Mouse (Mus musculus): ENCODE results near the gene Rfc3. TPM values are rescaled to one million over a fixed set of nuclear protein-coding genes. Genes with fewer than 3 reads are reported as not detected.

The Rfc3 gene
- total and polyA plus RNA-seq, 3 experiments, result 105 to 211 (median 118) TPM

GRCm38 (mm10) chr5:151686606-151687525 lies 35.8 kb upstream of the Rfc3 start (continued):
- TF ChIP-seq ETS1 (IDR thresholded peaks at IDR 0.05; ENCODE audit: low read depth, low read length), result no peak
- TF ChIP-seq MEF2A (IDR thresholded peaks at IDR 0.05; ENCODE audit: extremely low read depth, insufficient replicate concordance, low read depth, low read length, poor library complexity, severe bottlenecking), result peak; percentile 5; the same call in 1 of the 2 replicates
- TF ChIP-seq ZC3H11A (IDR thresholded peaks at IDR 0.05; ENCODE audit: low read depth, low read length), result peak; percentile 87

- H3K27ac ChIP-seq (ENCODE audit: control insufficient read depth, low read depth, low read length), result no peak overlapping the region
- H3K9me3 ChIP-seq (replicated peaks; ENCODE audit: insufficient read depth, low read length), result no peaks in the 10 kb centered on the region
- H3K9ac ChIP-seq (ENCODE audit: control insufficient read depth, low read depth, low read length, poor library complexity, severe bottlenecking), result no peak overlapping the region
- TF ChIP-seq TBP (IDR thresholded peaks at IDR 0.05; ENCODE audit: low read depth, low read length), result no peak
- TF ChIP-seq NELFE (IDR thresholded peaks at IDR 0.05; ENCODE audit: low read depth, low read length), result no peak
- no peak for TF ChIP-seq ZKSCAN1 (IDR thresholded peaks at IDR 0.05; ENCODE audit: low read depth, low read length)
- TF ChIP-seq ZNF384 (IDR thresholded peaks at IDR 0.05; ENCODE audit: low read depth, low read length), result peak; percentile 56; the same call in 1 of the 2 replicates
- no peaks in the 10 kb centered on the region for H3K4me1 ChIP-seq (ENCODE audit: control insufficient read depth in 1 of 2, insufficient read depth in 2 of 2, low read length in 2 of 2)
- no peaks in the 10 kb centered on the region; a peak in 1 of 4 replicates for H3K27me3 ChIP-seq (ENCODE audit: control insufficient read depth in 1 of 2, insufficient read depth in 2 of 2, low read length in 2 of 2)
- no peak overlapping the region for H3K4me3 ChIP-seq (ENCODE audit: control insufficient read depth in 1 of 2, insufficient read depth in 1 of 2, low read depth in 2 of 2, low read length in 2 of 2)
- H3K36me3 ChIP-seq (ENCODE audit: control insufficient read depth in 1 of 2, insufficient read depth in 2 of 2, low read length in 2 of 2), result no peaks in the 10 kb centered on the region
- H3K79me2 ChIP-seq (ENCODE audit: control insufficient read depth, insufficient read depth, low read length, poor library complexity), result no peaks in the 10 kb centered on the region
- no peak for DNase-seq (ENCODE audit: low read depth, low spot score)
Measured at GRCm38 (mm10) chr5:151662207-151662606, 11.2 kb upstream of the Rfc3 start.

- Histone ChIP-seq H3K27me3 (ENCODE audit: control insufficient read depth in 1 of 2, insufficient read depth in 2 of 2, low read length in 2 of 2) (no peaks in the 10 kb centered on the region), H3K9ac (ENCODE audit: control insufficient read depth, low read depth, low read length, poor library complexity, severe bottlenecking) (peak overlapping the region; percentile 62), H3K36me3 (ENCODE audit: control insufficient read depth in 1 of 2, insufficient read depth in 2 of 2, low read length in 2 of 2) (peaks cover 6 to 17% of the 10 kb centered on the region in 2 experiments; a peak in 3 of 4 replicates), H3K4me3 (ENCODE audit: control insufficient read depth in 1 of 2, insufficient read depth in 1 of 2, low read depth in 2 of 2, low read length in 2 of 2) (peak overlapping the region in 1 of 2 experiments; percentile 26; a peak in 2 of 4 replicates), H3K79me2 (ENCODE audit: control insufficient read depth, insufficient read depth, low read length, poor library complexity) (peaks cover 8% of the 10 kb centered on the region), H3K27ac (ENCODE audit: control insufficient read depth, low read depth, low read length) (no peak overlapping the region), H3K4me1 (ENCODE audit: control insufficient read depth in 1 of 2, insufficient read depth in 2 of 2, low read length in 2 of 2) (no peaks in the 10 kb centered on the region; a peak in 1 of 4 replicates), H3K9me3 (replicated peaks; ENCODE audit: insufficient read depth, low read length) (no peaks in the 10 kb centered on the region)
- DNase-seq (ENCODE audit: low read depth, low spot score), result no peak
- TF ChIP-seq MAX (IDR thresholded peaks at IDR 0.05; ENCODE audit: low read length) (peak; percentile 55), SIN3A (IDR thresholded peaks at IDR 0.05; ENCODE audit: low read length) (no peak), GATA1 (IDR thresholded peaks at IDR 0.05; ENCODE audit: low read depth, low read length) (no peak), KAT2A (conservative IDR thresholded peaks at IDR 0.05; ENCODE audit: low read depth, low read length) (peak; percentile 20; the same call in 1 of the 2 replicates), MYC (IDR thresholded peaks at IDR 0.05; ENCODE audit: low read depth, low read length) (0 out of 2 replicates have a peak, but pooled peaks have one; percentile 46), UBTF (IDR thresholded peaks at IDR 0.05; ENCODE audit: borderline replicate concordance, insufficient read depth, low read depth, low read length) (no peak), GABPA (IDR thresholded peaks at IDR 0.05; ENCODE audit: low read depth, low read length) (0 out of 2 replicates have a peak, but pooled peaks have one; percentile 16), MXI1 (IDR thresholded peaks at IDR 0.05; ENCODE audit: low read depth, low read length) (peak; percentile 52), ETS1 (IDR thresholded peaks at IDR 0.05; ENCODE audit: low read depth, low read length) (peak; percentile 13; the same call in 1 of the 2 replicates), ZNF384 (IDR thresholded peaks at IDR 0.05; ENCODE audit: low read depth, low read length) (peak; percentile 13; the same call in 1 of the 2 replicates), MAZ (IDR thresholded peaks at IDR 0.05; ENCODE audit: low read depth, low read length) (0 out of 2 replicates have a peak, but pooled peaks have one; percentile 31)
Measured at GRCm38 (mm10) chr5:151651411-151651784, 356 bp upstream of the Rfc3 start.
